Mouse (Mus musculus) midbrain, embryonic 11.5 days (tissue): ENCODE measurements at regions not wholly inside any gene's neighbourhood (a gene's known extent, or its start where the extent isn't known, plus 50 kb on each side); places are given as distances from the start of the nearest gene placed in this dataset.

Experiments
- ATAC-seq: fragments of 200-750 bp; cut with Nextera tagmentation; 2 replicates; pipeline ENCODE4 v1.8.0; 2017; ENCODE audit warnings: moderate TSS enrichment, moderate library complexity; ENCODE audit not compliant: low FRiP score
- DNase-seq: peaks from one replicate; pipeline ENCODE4 v3.0.0; 2015; ENCODE audit warnings: low spot score; ENCODE audit errors: missing footprints
- H3K27ac ChIP-seq: fragments of 300-500 bp; sonication (generic); 2 replicates; pipeline ENCODE4 v1.5.1; 2014; ENCODE audit warnings: low read depth, low read length
- H3K27me3 ChIP-seq: fragments of 300-500 bp; sonication (generic); 2 replicates; pipeline ENCODE4 v1.6.1; 2014; ENCODE audit warnings: mild to moderate bottlenecking, low read length, moderate library complexity, mixed read lengths; ENCODE audit not compliant: control insufficient read depth, insufficient read depth
- H3K36me3 ChIP-seq: fragments of 300-500 bp; sonication (generic); 2 replicates; pipeline ENCODE4 v1.6.1; 2014; ENCODE audit warnings: mild to moderate bottlenecking, low read length, moderate library complexity, mixed read lengths; ENCODE audit not compliant: control insufficient read depth, insufficient read depth
- H3K4me1 ChIP-seq: fragments of 300-500 bp; sonication (generic); 2 replicates; pipeline ENCODE4 v1.6.1; 2014; ENCODE audit warnings: low read length; ENCODE audit not compliant: control insufficient read depth, insufficient read depth
- H3K4me2 ChIP-seq: fragments of 300-500 bp; sonication (generic); 2 replicates; pipeline ENCODE4 v1.6.1; 2014; ENCODE audit warnings: mild to moderate bottlenecking, moderate library complexity
- H3K4me3 ChIP-seq: fragments of 300-500 bp; sonication (generic); 2 replicates; pipeline ENCODE4 v1.5.1; 2014; ENCODE audit warnings: low read depth, low read length
- H3K9ac ChIP-seq: fragments of 300-500 bp; sonication (generic); 2 replicates; pipeline ENCODE4 v1.6.1; 2014; ENCODE audit warnings: low read length
- H3K9me3 ChIP-seq: fragments of 300-500 bp; sonication (generic); 2 replicates; pipeline ENCODE4 v1.6.1; 2016; ENCODE audit warnings: low read length; ENCODE audit not compliant: control insufficient read depth
- WGBS: fragments of 180-500 bp; shearing (Covaris S2); extraction: QIAGEN DNeasy Blood & Tissue Kit; methylation state at CpG from one replicate; pipeline ENCODE4 v1.1.7; 2014; 5-methylcytosine and 5-hydroxymethylcytosine counted together

GRCm38 (mm10) chr9:116277736-116278135 lies 102.6 kb upstream of the Tgfbr2 start:
- no peak overlapping the region for H3K9ac ChIP-seq
- no peaks in the 10 kb centered on the region for H3K27me3 ChIP-seq
- 84% methylated on average over 3 of the region's 3 CpGs for WGBS
- H3K4me1 ChIP-seq, result no peaks in the 10 kb centered on the region
- H3K27ac ChIP-seq, result no peak overlapping the region
- ATAC-seq (no peak), DNase-seq (no peak)
- no peaks in the 10 kb centered on the region for H3K36me3 ChIP-seq
- H3K4me3 ChIP-seq, result no peak overlapping the region
- H3K9me3 ChIP-seq, result no peaks in the 10 kb centered on the region
- no peak overlapping the region for H3K4me2 ChIP-seq

GRCm38 (mm10) chr9:116276141-116276540 lies 101.0 kb upstream of the Tgfbr2 start:
- Histone ChIP-seq H3K9me3 (no peaks in the 10 kb centered on the region), H3K36me3 (no peaks in the 10 kb centered on the region), H3K9ac (no peak overlapping the region), H3K4me2 (no peak overlapping the region), H3K4me1 (no peaks in the 10 kb centered on the region), H3K27ac (no peak overlapping the region), H3K4me3 (no peak overlapping the region), H3K27me3 (no peaks in the 10 kb centered on the region)
- 91% methylated on average over 2 of the region's 2 CpGs for WGBS
- DNase-seq (no peak), ATAC-seq (no peak)

GRCm38 (mm10) chr9:116272446-116272845 lies 97.3 kb upstream of the Tgfbr2 start:
- DNase-seq, result no peak
- H3K27ac ChIP-seq, result no peak overlapping the region
- H3K9me3 ChIP-seq, result no peaks in the 10 kb centered on the region
- no peak overlapping the region for H3K4me3 ChIP-seq
- no peaks in the 10 kb centered on the region for H3K27me3 ChIP-seq
- WGBS, result 77% methylated on average over 2 of the region's 2 CpGs
- no peak for ATAC-seq
- H3K4me1 ChIP-seq, result no peaks in the 10 kb centered on the region
- no peak overlapping the region for H3K9ac ChIP-seq
- H3K4me2 ChIP-seq, result no peak overlapping the region
- no peaks in the 10 kb centered on the region for H3K36me3 ChIP-seq

GRCm38 (mm10) chr9:116270417-116270828 lies 95.3 kb upstream of the Tgfbr2 start:
- no peak overlapping the region for H3K27ac ChIP-seq
- H3K9me3 ChIP-seq, result no peaks in the 10 kb centered on the region
- ATAC-seq (no peak), DNase-seq (no peak)
- H3K4me3 ChIP-seq, result no peak overlapping the region
- H3K4me2 ChIP-seq, result no peak overlapping the region
- no peaks in the 10 kb centered on the region for H3K4me1 ChIP-seq
- no peaks in the 10 kb centered on the region for H3K27me3 ChIP-seq
- 83% methylated on average over 6 of the region's 6 CpGs for WGBS
- no peaks in the 10 kb centered on the region for H3K36me3 ChIP-seq
- no peak overlapping the region for H3K9ac ChIP-seq

- H3K9me3 ChIP-seq, result no peaks in the 10 kb centered on the region
- ATAC-seq, result no peak
- H3K36me3 ChIP-seq, result no peaks in the 10 kb centered on the region
- no peak overlapping the region for H3K4me3 ChIP-seq
- no peaks in the 10 kb centered on the region for H3K4me1 ChIP-seq
- WGBS, result 82% methylated on average over 4 of the region's 4 CpGs
- no peak for DNase-seq
- no peak overlapping the region for H3K27ac ChIP-seq
- no peak overlapping the region for H3K4me2 ChIP-seq
- H3K9ac ChIP-seq, result no peak overlapping the region
- H3K27me3 ChIP-seq, result no peaks in the 10 kb centered on the region
Observed at GRCm38 (mm10) chr9:116267411-116267810, 92.3 kb upstream of the Tgfbr2 start.

- Histone ChIP-seq H3K36me3 (no peaks in the 10 kb centered on the region), H3K4me3 (no peak overlapping the region), H3K9me3 (no peaks in the 10 kb centered on the region), H3K27me3 (no peaks in the 10 kb centered on the region), H3K9ac (no peak overlapping the region), H3K27ac (no peak overlapping the region), H3K4me2 (no peak overlapping the region), H3K4me1 (no peaks in the 10 kb centered on the region)
- ATAC-seq, result no peak
- WGBS, result 91% methylated on average over 7 of the region's 7 CpGs
- DNase-seq, result no peak
Observed at GRCm38 (mm10) chr9:116263833-116264232, 88.7 kb upstream of the Tgfbr2 start.

- Histone ChIP-seq H3K27ac (no peak overlapping the region), H3K9me3 (no peaks in the 10 kb centered on the region), H3K9ac (no peak overlapping the region), H3K36me3 (no peaks in the 10 kb centered on the region), H3K4me3 (no peak overlapping the region), H3K27me3 (no peaks in the 10 kb centered on the region), H3K4me1 (no peaks in the 10 kb centered on the region), H3K4me2 (no peak overlapping the region)
- DNase-seq, result no peak
- no peak for ATAC-seq
- WGBS, result 75% methylated on average over 10 of the region's 10 CpGs
Observed at GRCm38 (mm10) chr9:116259569-116259968, 84.4 kb upstream of the Tgfbr2 start.

GRCm38 (mm10) chr9:116253546-116253945 lies 78.4 kb upstream of the Tgfbr2 start:
- no peak overlapping the region for H3K9ac ChIP-seq
- no peaks in the 10 kb centered on the region for H3K27me3 ChIP-seq
- no peaks in the 10 kb centered on the region for H3K36me3 ChIP-seq
- ATAC-seq, result no peak
- DNase-seq, result no peak
- H3K4me1 ChIP-seq, result no peaks in the 10 kb centered on the region
- WGBS, result 87% methylated on average over 15 of the region's 15 CpGs
- H3K27ac ChIP-seq, result no peak overlapping the region
- no peak overlapping the region for H3K4me2 ChIP-seq
- no peaks in the 10 kb centered on the region for H3K9me3 ChIP-seq
- no peak overlapping the region for H3K4me3 ChIP-seq

- H3K27me3 ChIP-seq, result no peaks in the 10 kb centered on the region
- ATAC-seq (no peak), DNase-seq (no peak)
- no peak overlapping the region for H3K4me2 ChIP-seq
- no peaks in the 10 kb centered on the region for H3K9me3 ChIP-seq
- H3K36me3 ChIP-seq, result no peaks in the 10 kb centered on the region
- no peak overlapping the region for H3K9ac ChIP-seq
- no peak overlapping the region for H3K27ac ChIP-seq
- no peak overlapping the region for H3K4me3 ChIP-seq
- no peaks in the 10 kb centered on the region for H3K4me1 ChIP-seq
- 80% methylated on average over 8 of the region's 8 CpGs for WGBS
Observed at GRCm38 (mm10) chr9:116252788-116253187, 77.6 kb upstream of the Tgfbr2 start.

- Histone ChIP-seq H3K36me3 (no peaks in the 10 kb centered on the region), H3K4me1 (no peaks in the 10 kb centered on the region), H3K4me3 (no peak overlapping the region), H3K27ac (no peak overlapping the region), H3K9me3 (no peaks in the 10 kb centered on the region), H3K27me3 (no peaks in the 10 kb centered on the region), H3K9ac (no peak overlapping the region), H3K4me2 (no peak overlapping the region)
- DNase-seq, result no peak
- no peak for ATAC-seq
- 92% methylated on average over 2 of the region's 2 CpGs for WGBS
Observed at GRCm38 (mm10) chr9:116249791-116250190, 74.6 kb upstream of the Tgfbr2 start.
